Mouse (Mus musculus): ENCODE results near the gene Csk. TPM values are rescaled to one million over a fixed set of nuclear protein-coding genes. Genes with fewer than 3 reads are reported as not detected.

Gene Csk
- polyA plus RNA-seq, 1 experiment, result 30.7 TPM

DNA sequence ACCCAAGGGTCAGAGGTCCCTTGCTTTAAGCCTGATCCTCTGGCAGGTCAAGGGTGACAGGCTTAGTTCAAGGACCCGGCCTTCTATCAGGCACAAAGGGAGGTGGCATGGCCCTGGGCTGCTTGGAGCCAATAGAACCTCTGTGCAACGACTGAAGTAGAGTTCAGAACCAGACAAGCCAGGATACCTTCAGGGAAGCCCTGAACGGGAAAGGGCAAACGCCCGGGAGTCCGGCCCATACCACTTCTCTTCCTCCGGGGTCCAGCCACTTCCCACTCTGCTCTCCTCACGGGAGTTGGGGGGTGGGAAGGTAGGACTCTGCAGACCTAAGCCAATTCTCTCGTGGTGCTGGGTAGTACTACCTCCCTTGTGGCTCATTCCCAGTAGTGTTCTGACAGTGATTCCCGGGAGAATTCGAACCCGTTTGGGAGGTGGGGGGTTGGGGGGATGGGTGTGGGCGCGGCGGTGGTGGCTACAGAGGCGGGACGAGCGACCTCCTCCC, 8.9 kb downstream of the Csk start:
- H3K27ac ChIP-seq (ENCODE audit: insufficient read depth, low read length), result no peak overlapping the region
- peak overlapping the region; percentile 89 for H3K4me3 ChIP-seq (ENCODE audit: low read depth, low read length)
- no peaks in the 10 kb centered on the region for H3K27me3 ChIP-seq (ENCODE audit: control insufficient read depth, insufficient read depth, low read length, poor library complexity, severe bottlenecking)
- H3K9me3 ChIP-seq (replicated peaks; ENCODE audit: control insufficient read depth, insufficient read depth, low read length, poor library complexity, severe bottlenecking), result no peaks in the 10 kb centered on the region
- TF ChIP-seq EP300 (IDR thresholded peaks at IDR 0.05; ENCODE audit: insufficient read depth, low read depth, low read length), result no peak
- no peak for TF ChIP-seq POLR2A (IDR thresholded peaks at IDR 0.05; ENCODE audit: insufficient read depth, low read length)
- TF ChIP-seq CTCF (IDR thresholded peaks at IDR 0.05; ENCODE audit: low read depth, low read length), result no peak
- H3K9ac ChIP-seq (ENCODE audit: low read depth, poor library complexity, severe bottlenecking), result peak overlapping the region; percentile 97
- H3K36me3 ChIP-seq (ENCODE audit: control insufficient read depth, insufficient read depth, low read length, poor library complexity, severe bottlenecking), result no peaks in the 10 kb centered on the region
- peaks cover 10% of the 10 kb centered on the region for H3K4me1 ChIP-seq (ENCODE audit: control insufficient read depth, insufficient read depth, low read length)

DNA sequence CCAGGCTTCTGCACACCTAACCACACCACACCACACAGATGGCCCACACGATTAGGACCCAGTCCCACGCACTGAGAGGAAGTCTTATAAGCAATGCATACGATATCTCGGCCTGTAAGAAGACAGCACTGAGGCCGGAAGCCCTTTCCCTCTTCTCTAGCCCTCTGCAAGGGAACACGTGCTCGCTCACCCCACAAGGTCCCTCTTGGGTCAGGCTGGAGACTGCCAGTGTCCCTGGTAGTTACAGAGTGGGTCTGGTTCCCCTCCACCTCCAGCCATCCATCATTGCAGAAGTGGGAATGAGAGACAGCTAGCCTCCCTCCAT, 9.6 kb downstream of the Csk start:
- Histone ChIP-seq H3K27ac (ENCODE audit: insufficient read depth, low read length) (no peak overlapping the region), H3K4me1 (ENCODE audit: control insufficient read depth, insufficient read depth, low read length) (peaks cover 10% of the 10 kb centered on the region), H3K9me3 (replicated peaks; ENCODE audit: control insufficient read depth, insufficient read depth, low read length, poor library complexity, severe bottlenecking) (no peaks in the 10 kb centered on the region), H3K36me3 (ENCODE audit: control insufficient read depth, insufficient read depth, low read length, poor library complexity, severe bottlenecking) (no peaks in the 10 kb centered on the region), H3K4me3 (ENCODE audit: low read depth, low read length) (no peak overlapping the region), H3K27me3 (ENCODE audit: control insufficient read depth, insufficient read depth, low read length, poor library complexity, severe bottlenecking) (no peaks in the 10 kb centered on the region), H3K9ac (ENCODE audit: low read depth, poor library complexity, severe bottlenecking) (no peak overlapping the region)
- TF ChIP-seq CTCF (IDR thresholded peaks at IDR 0.05; ENCODE audit: low read depth, low read length), result no peak
- TF ChIP-seq POLR2A (IDR thresholded peaks at IDR 0.05; ENCODE audit: insufficient read depth, low read length), result no peak
- TF ChIP-seq EP300 (IDR thresholded peaks at IDR 0.05; ENCODE audit: insufficient read depth, low read depth, low read length), result no peak

DNA sequence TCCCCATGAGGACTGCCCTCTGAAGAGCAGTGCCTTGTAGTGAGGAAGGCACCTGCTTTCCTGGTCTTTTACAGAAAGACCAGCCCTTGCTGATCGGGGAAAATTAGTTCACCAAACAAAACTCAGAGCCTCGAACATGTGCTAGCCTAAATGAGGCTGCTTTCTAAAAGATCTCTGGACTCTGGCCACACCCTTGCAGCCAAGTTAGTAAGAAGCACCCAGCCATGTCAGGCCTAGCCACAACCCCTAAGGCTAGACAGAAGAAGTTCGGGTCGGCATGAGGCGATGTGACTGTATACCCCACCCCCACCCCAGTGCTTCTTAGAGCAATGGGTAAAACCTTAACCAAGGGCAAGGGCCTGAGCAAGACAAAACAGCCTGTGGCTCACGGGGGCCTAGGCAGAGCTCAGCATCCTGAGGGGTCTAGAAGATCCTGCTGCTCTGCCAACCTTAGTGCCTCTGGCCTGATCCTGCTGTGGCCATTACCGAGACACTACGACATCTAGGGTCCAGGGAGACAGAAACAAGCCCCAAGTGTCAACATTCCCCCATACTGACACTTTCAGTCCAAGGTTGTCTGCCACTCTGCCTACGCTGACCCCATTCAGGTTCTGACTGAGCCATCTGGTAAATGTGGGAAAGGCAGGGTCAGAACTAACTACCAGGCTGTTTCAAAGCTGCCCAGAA, 10.1 kb downstream of the Csk start:
- Histone ChIP-seq H3K36me3 (ENCODE audit: control insufficient read depth, insufficient read depth, low read length, poor library complexity, severe bottlenecking) (no peaks in the 10 kb centered on the region), H3K4me1 (ENCODE audit: control insufficient read depth, insufficient read depth, low read length) (peaks cover 10% of the 10 kb centered on the region), H3K27me3 (ENCODE audit: control insufficient read depth, insufficient read depth, low read length, poor library complexity, severe bottlenecking) (no peaks in the 10 kb centered on the region), H3K9ac (ENCODE audit: low read depth, poor library complexity, severe bottlenecking) (no peak overlapping the region), H3K27ac (ENCODE audit: insufficient read depth, low read length) (no peak overlapping the region), H3K9me3 (replicated peaks; ENCODE audit: control insufficient read depth, insufficient read depth, low read length, poor library complexity, severe bottlenecking) (no peaks in the 10 kb centered on the region), H3K4me3 (ENCODE audit: low read depth, low read length) (no peak overlapping the region)
- TF ChIP-seq CTCF (IDR thresholded peaks at IDR 0.05; ENCODE audit: low read depth, low read length) (no peak), POLR2A (IDR thresholded peaks at IDR 0.05; ENCODE audit: insufficient read depth, low read length) (no peak), EP300 (IDR thresholded peaks at IDR 0.05; ENCODE audit: insufficient read depth, low read depth, low read length) (no peak)

DNA sequence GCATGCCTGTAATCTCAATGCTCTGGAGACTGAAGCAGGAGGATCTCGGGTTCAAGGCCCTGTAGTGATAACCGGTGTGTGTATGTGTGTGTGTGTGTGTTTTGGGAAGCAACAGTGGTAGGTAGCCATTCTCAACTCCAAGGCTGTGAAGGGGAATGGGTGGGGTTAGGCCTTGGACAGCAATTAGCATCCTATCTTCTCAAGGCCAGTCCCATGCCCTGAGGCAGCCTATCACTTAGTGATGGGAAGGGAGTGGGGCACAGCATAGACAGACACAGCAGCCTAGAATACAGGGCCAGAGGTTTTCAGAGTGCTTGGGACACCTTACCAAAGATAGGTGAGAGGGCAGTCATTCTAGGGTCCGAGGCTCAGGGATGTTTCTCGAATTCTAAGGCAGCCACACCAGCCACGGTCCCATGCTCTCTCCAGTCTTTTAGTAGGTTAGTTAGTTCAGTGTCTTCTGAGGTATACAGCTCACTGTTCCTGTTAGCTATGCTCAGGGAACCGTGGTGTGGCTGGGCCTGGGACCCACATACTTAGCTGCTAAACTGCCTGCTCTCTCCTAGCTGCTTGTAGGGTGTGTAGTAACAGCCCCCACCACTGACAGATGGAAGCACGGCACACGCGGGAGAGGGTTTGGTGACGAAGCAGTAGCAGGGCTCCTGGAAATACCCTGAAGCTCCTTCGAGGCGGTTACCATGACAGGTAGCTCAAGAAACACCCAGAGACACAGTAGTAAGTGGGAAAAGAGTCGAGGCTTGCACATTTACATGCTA, 11.5 kb downstream of the Csk start:
- Histone ChIP-seq H3K27ac (ENCODE audit: insufficient read depth, low read length) (no peak overlapping the region), H3K36me3 (ENCODE audit: control insufficient read depth, insufficient read depth, low read length, poor library complexity, severe bottlenecking) (no peaks in the 10 kb centered on the region), H3K9me3 (replicated peaks; ENCODE audit: control insufficient read depth, insufficient read depth, low read length, poor library complexity, severe bottlenecking) (no peaks in the 10 kb centered on the region), H3K4me3 (ENCODE audit: low read depth, low read length) (no peak overlapping the region), H3K9ac (ENCODE audit: low read depth, poor library complexity, severe bottlenecking) (no peak overlapping the region), H3K4me1 (ENCODE audit: control insufficient read depth, insufficient read depth, low read length) (peaks cover 10% of the 10 kb centered on the region), H3K27me3 (ENCODE audit: control insufficient read depth, insufficient read depth, low read length, poor library complexity, severe bottlenecking) (no peaks in the 10 kb centered on the region)
- TF ChIP-seq EP300 (IDR thresholded peaks at IDR 0.05; ENCODE audit: insufficient read depth, low read depth, low read length) (no peak), POLR2A (IDR thresholded peaks at IDR 0.05; ENCODE audit: insufficient read depth, low read length) (no peak), CTCF (IDR thresholded peaks at IDR 0.05; ENCODE audit: low read depth, low read length) (no peak)

DNA sequence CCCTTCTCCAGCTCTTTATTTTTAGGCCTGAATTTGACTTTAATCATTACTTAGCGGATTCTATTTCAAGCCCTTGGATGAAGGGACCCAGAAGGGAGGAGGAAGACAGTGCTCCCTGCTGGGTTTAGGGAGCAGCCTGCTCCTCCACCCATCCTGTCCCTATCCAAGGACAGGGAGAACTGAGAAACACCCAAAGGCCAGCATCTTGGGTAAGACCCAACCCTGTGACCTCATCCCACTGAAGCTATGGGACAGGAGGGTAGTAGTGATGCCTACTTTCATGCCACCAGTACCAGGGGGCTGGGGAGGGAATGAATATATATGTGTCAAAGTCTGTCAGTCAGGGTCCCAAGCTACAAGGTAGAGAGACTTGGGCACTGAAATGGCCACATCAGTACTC, 12.4 kb downstream of the Csk start:
- TF ChIP-seq POLR2A (IDR thresholded peaks at IDR 0.05; ENCODE audit: insufficient read depth, low read length), result no peak
- no peak for TF ChIP-seq CTCF (IDR thresholded peaks at IDR 0.05; ENCODE audit: low read depth, low read length)
- TF ChIP-seq EP300 (IDR thresholded peaks at IDR 0.05; ENCODE audit: insufficient read depth, low read depth, low read length), result no peak
- no peaks in the 10 kb centered on the region for H3K36me3 ChIP-seq (ENCODE audit: control insufficient read depth, insufficient read depth, low read length, poor library complexity, severe bottlenecking)
- no peak overlapping the region for H3K27ac ChIP-seq (ENCODE audit: insufficient read depth, low read length)
- no peak overlapping the region for H3K9ac ChIP-seq (ENCODE audit: low read depth, poor library complexity, severe bottlenecking)
- H3K4me3 ChIP-seq (ENCODE audit: low read depth, low read length), result no peak overlapping the region
- no peaks in the 10 kb centered on the region for H3K9me3 ChIP-seq (replicated peaks; ENCODE audit: control insufficient read depth, insufficient read depth, low read length, poor library complexity, severe bottlenecking)
- no peaks in the 10 kb centered on the region for H3K27me3 ChIP-seq (ENCODE audit: control insufficient read depth, insufficient read depth, low read length, poor library complexity, severe bottlenecking)
- peaks cover 10% of the 10 kb centered on the region for H3K4me1 ChIP-seq (ENCODE audit: control insufficient read depth, insufficient read depth, low read length)

DNA sequence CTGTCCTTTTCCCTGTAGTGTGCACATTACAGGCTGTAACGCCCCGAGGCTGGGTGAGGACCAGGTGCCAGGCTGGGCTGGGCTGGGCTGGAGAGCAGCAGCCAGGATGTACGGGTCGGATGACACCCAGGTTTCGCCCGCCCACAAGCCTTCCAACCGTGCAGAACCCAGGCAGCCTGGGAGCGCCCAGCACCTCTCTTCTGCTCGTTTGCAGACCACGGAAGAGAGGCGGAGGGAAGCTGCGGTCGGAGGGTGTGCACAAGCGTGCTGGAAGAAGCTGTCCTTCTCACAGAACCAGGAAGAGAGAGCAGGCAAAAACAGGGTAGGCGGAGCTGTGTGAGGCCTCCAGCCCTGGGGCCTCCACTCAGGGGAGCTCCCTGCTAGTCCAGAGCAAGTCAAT, 13.0 kb downstream of the Csk start:
- Histone ChIP-seq H3K27ac (ENCODE audit: insufficient read depth, low read length) (no peak overlapping the region), H3K9me3 (replicated peaks; ENCODE audit: control insufficient read depth, insufficient read depth, low read length, poor library complexity, severe bottlenecking) (no peaks in the 10 kb centered on the region), H3K27me3 (ENCODE audit: control insufficient read depth, insufficient read depth, low read length, poor library complexity, severe bottlenecking) (no peaks in the 10 kb centered on the region), H3K4me3 (ENCODE audit: low read depth, low read length) (peak overlapping the region; percentile 15; the same call in 1 of the 2 replicates), H3K36me3 (ENCODE audit: control insufficient read depth, insufficient read depth, low read length, poor library complexity, severe bottlenecking) (no peaks in the 10 kb centered on the region), H3K9ac (ENCODE audit: low read depth, poor library complexity, severe bottlenecking) (no peak overlapping the region), H3K4me1 (ENCODE audit: control insufficient read depth, insufficient read depth, low read length) (peaks cover 10% of the 10 kb centered on the region)
- no peak for TF ChIP-seq EP300 (IDR thresholded peaks at IDR 0.05; ENCODE audit: insufficient read depth, low read depth, low read length)
- no peak for TF ChIP-seq POLR2A (IDR thresholded peaks at IDR 0.05; ENCODE audit: insufficient read depth, low read length)
- no peak for TF ChIP-seq CTCF (IDR thresholded peaks at IDR 0.05; ENCODE audit: low read depth, low read length)

All from ES-Bruce4 (cell line).